Mouse (Mus musculus) right cerebral cortex, adult 18-20 months (tissue): Measurements from ENCODE around the gene Zfp128.
"Not testable (repeated sequence)": the region's sequence is repeated elsewhere in the genome, so short reads cannot be mapped to it uniquely, and the experiment has no call there.

Source experiments
- DNase-seq: peaks from one replicate; pipeline ENCODE4 v3.0.0; 2022; ENCODE audit warnings: mixed read lengths

The Zfp128 gene

GRCm38 (mm10) chr7:12922729-12923128 is 41.8 kb downstream of the Zfp128 start:
- no peak for DNase-seq

GRCm38 (mm10) chr7:12926316-12926715 is 45.3 kb downstream of the Zfp128 start:
- no peak for DNase-seq

GRCm38 (mm10) chr7:12927191-12927680 is 46.3 kb downstream of the Zfp128 start, which contains the start of gene Rnf225:
Rnf225 (plus strand) TSS chr7:12927416.
- no peak for DNase-seq

- peak; percentile 52 for DNase-seq
Measured at GRCm38 (mm10) chr7:12927693-12928589, 47.0 kb downstream of the Zfp128 start.

GRCm38 (mm10) chr7:12933615-12934140 is 52.7 kb downstream of the Zfp128 start:
- no peak for DNase-seq

GRCm38 (mm10) chr7:12934808-12935207 is 53.8 kb downstream of the Zfp128 start:
- DNase-seq, result no peak

GRCm38 (mm10) chr7:12937254-12937803 is 56.4 kb downstream of the Zfp128 start:
- not testable (repeated sequence) for DNase-seq

GRCm38 (mm10) chr7:12940599-12940998 is 59.6 kb downstream of the Zfp128 start:
- no peak for DNase-seq
